Mouse (Mus musculus) bone marrow, adult 2 months (tissue): ENCODE results near the gene Gm42372. TPM values are rescaled to one million over a fixed set of nuclear protein-coding genes. Genes with fewer than 3 reads are reported as not detected.

Source experiments
- H3K27ac ChIP-seq: fragments of 200-500 bp; 2 replicates; pipeline ENCODE4 v1.5.1; 2012; ENCODE audit warnings: low read depth, mild to moderate bottlenecking, control low read depth, inconsistent platforms, low read length; ENCODE audit not compliant: control insufficient read depth, poor library complexity, insufficient read depth
- H3K4me1 ChIP-seq: fragments of 200-500 bp; 2 replicates; pipeline ENCODE4 v1.6.1; 2011; ENCODE audit warnings: low read length; ENCODE audit not compliant: control insufficient read depth, insufficient read depth
- H3K4me3 ChIP-seq: fragments of 200-500 bp; replicated peaks from 2 replicates; pipeline ENCODE3; 2011; ENCODE audit warnings: mild to moderate bottlenecking, low read depth, low read length, control low read depth; ENCODE audit not compliant: control insufficient read depth
- CTCF ChIP-seq: fragments of 200-500 bp; IDR thresholded peaks from 2 replicates; pipeline ENCODE4 v1.5.1; 2011; ENCODE audit warnings: low read length, control low read depth; ENCODE audit not compliant: control insufficient read depth, insufficient read depth
- POLR2A ChIP-seq: fragments of 200-500 bp; IDR thresholded peaks from 2 replicates; pipeline ENCODE4 v1.6.1; 2011; ENCODE audit warnings: low read depth, mild to moderate bottlenecking, control low read depth, low read length, borderline replicate concordance; ENCODE audit not compliant: control insufficient read depth
- WGBS: fragments of 180-500 bp; shearing (Covaris S2); methylation state at CpG from one replicate; pipeline ENCODE4 v1.1.7; 2018; 5-methylcytosine and 5-hydroxymethylcytosine counted together
- polyA plus RNA-seq: library from polyadenylated mRNA; stranded (reverse); fragments of >200 nt; gene quantifications from 2 replicates; pipeline ENCODE4 v1.2.4, GENCODE M21; 2011; ENCODE audit warnings: low replicate concordance; ENCODE audit not compliant: missing spikeins, insufficient read depth, insufficient read length

The Gm42372 gene
- polyA plus RNA-seq, 1 experiment: 1.9 TPM

DNA sequence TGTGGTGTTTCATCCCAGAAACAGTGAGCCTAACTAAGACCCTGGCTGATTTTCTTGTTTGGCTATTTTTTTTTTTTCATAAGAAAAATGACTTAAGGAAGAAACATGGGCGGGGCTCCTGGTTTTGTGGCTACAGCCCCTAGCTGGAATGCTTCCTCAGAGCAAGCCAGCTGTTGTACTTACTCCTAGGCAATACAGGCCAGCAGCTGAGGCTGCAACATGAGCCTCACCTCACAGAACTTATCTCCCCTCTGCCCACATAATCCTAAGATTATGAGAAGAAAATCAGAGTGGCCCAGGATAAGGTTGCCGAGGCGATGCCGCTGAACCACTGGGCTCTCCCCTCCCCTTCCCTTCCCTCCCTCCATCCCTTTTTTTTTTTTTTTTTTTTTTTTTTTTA is 27.2 kb upstream of the Gm42372 start:
- H3K27ac ChIP-seq: no peak overlapping the region
- H3K4me3 ChIP-seq: no peak overlapping the region
- 45% methylated on average over 4 of the region's 4 CpGs for WGBS
- no peaks in the 10 kb centered on the region for H3K4me1 ChIP-seq
- no peak for TF ChIP-seq POLR2A
- TF ChIP-seq CTCF: no peak

DNA sequence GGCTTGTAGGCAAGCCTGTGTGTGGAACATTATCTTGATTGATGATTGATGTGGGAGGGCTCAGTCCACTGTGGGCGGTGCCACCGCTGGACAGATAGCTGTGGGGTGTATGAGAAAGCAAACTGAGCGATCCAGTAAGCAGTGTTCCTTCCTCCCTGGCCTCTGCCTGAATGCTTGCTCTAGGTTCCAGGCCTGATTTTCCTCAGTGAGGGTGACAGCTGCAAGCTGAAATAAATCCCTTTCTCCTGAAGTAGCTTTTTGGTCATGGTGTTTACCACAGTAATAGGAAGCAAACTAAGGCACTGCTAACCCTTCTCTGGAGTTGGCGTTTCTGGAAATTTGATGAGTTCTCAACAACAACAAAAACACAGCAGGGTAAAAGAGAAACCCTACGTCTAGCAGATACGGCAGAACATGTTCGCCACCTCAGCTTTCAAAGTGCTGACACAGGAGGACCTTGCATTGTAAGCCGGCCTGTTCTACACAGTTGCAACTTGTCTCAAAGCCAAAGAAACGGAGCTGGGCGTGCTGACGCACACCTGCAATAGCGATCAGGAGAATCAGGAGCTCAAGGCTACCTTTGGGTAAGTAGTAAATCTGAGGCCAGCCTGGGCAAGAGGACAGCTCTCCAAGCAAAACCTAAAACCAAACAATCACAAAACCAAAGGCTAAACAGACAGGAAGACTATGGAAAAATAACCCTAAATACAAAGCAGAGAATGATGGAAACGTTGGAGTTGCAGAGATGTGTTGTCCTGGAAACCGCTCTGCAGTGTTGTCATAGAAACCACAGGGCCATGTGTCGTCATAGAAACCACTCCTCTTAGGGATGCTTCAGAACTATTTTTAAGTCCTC is 26.2 kb upstream of the Gm42372 start:
- Histone ChIP-seq H3K4me1 (no peaks in the 10 kb centered on the region), H3K4me3 (no peak overlapping the region), H3K27ac (no peak overlapping the region)
- no peak for TF ChIP-seq CTCF
- WGBS: 74% methylated on average over 15 of the region's 15 CpGs

DNA sequence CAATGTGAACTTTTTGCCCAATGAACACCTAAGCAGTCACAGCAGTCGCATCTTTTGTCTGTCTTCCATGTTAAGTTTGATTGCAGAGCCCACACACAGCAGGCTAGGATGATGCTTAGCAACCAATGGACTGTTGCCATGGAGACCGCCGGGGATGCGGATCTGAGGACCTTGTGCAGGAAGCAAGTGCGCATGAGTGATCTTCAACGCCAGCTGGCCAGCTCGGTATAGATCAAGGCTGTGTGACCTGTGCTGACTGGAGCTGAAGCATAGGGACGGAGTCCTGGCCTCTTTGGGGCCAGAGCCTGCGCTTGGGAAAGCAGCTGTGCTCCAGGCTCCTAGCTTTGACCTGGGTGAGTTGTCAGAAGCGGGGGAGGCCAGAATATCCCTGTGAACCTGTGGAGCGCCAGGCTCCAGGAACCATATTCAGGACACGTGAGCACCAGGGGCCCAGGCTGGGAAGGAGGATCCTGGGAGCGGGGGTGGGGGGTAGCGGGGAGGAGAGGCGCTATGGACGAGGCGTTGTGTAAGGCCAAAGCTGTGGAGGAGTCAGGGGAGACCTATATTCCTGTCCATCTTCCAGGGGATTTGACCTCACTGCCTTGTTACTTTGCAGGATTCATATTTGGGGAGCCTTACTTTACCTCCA is 23.2 kb upstream of the Gm42372 start, which contains the start of gene Pnmal1:
Pnmal1 (plus strand) TSS at position 141 of the 649 bp plus-strand sequence.
- Histone ChIP-seq H3K4me1 (no peaks in the 10 kb centered on the region), H3K4me3 (no peak within 1 kb of the TSS), H3K27ac (no peak within 1 kb of the TSS)
- TF ChIP-seq CTCF (no peak), POLR2A (no peak)
- WGBS: 62% methylated on average over 17 of the region's 17 CpGs

DNA sequence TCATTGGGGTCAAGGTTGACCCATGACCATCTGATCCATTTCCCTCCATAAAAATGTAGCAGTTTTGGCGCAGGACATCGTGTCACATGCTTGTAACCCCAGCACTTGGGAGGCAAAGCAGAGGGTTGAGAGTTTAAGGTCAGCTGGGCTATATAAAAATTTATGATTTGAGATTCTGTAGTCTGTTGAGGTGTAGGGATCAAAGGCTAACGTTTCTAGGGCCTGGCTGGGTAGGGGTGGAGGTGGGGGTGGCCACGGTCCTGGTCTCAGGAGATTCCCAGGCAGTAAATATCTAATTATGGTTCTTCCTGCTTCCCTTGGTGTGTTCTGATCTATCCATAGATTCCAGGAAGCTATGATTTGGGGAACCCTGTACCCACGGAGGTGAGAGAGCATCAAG is 21.2 kb upstream of the Gm42372 start:
- H3K27ac ChIP-seq: no peak overlapping the region
- 70% methylated on average over 5 of the region's 5 CpGs for WGBS

DNA sequence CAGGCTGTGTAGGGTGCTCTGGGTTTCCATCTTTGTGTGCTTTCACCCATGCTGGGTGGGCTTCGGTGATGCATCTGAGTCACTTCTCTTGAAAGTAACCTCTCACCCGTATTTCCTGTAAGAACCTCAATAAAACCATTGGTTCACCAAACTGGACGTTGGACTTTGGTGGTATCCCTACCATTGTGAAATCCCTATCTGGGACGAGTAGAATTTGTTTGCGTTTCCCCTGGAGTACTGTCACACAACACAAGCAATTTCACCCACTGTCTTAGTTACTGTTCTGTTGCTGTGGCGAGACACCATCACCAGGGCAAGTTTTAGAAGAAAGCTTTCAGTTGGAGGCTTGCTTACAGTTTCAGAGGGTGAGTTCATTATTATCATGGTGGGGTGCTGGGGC is 14.5 kb upstream of the Gm42372 start:
- Histone ChIP-seq H3K4me3 (no peak overlapping the region), H3K27ac (no peak overlapping the region), H3K4me1 (peaks cover 1% of the 10 kb centered on the region; the same call in 1 of the 2 replicates)
- TF ChIP-seq POLR2A: no peak
- no peak for TF ChIP-seq CTCF
- WGBS: 63% methylated on average over 6 of the region's 6 CpGs

More for the DNA sequence above, 21.2 kb upstream of the Gm42372 start:
- TF ChIP-seq POLR2A (no peak), CTCF (no peak)
- Histone ChIP-seq H3K4me3 (no peak overlapping the region), H3K4me1 (no peaks in the 10 kb centered on the region)

DNA sequence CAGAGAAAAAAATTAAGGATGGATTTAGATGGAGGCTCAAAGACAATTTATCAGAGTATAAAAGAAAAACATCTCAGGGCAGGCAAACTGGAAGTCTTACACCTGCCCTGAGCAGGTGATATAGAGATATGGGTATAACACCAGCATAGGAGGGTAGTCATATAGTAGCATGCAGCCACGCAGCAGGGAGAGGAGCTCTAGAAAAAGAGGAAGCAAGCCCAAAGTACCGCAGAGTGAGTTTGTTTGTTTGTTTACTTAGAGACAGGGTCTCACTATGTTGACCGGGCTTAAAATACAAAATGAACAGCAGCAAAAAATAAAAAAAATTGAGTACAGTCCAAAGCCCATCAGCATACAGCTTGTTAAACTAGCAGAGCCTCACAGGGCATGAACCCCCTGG is 11.7 kb upstream of the Gm42372 start:
- TF ChIP-seq CTCF (no peak), POLR2A (no peak)
- 20% methylated on average over 3 of the region's 3 CpGs for WGBS
- Histone ChIP-seq H3K4me1 (peaks cover 1% of the 10 kb centered on the region; the same call in 1 of the 2 replicates), H3K27ac (no peak overlapping the region), H3K4me3 (no peak overlapping the region)

DNA sequence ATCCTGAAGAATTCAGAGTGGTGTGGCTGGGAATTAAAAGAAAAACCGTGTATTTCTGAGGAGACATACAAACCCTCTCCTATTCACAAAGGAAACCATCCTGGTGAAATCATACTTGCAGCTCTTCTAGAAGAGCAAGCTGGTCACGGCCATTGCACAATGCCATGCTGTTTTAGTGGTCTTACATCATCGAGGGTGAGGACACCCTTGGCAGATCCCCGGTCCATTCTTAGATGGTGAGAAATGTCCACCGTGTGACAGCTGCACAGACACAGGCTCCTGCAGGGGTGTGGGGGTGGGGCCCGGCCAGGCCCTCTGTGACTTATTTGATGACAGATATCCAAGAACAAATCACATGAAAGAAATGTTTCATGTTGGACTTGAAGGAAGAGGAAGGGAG is 8.9 kb upstream of the Gm42372 start:
- 42% methylated on average over 6 of the region's 6 CpGs for WGBS
- no peak overlapping the region for H3K27ac ChIP-seq
- no peak for TF ChIP-seq POLR2A
- TF ChIP-seq CTCF: no peak
- H3K4me1 ChIP-seq: peaks cover 1% of the 10 kb centered on the region; the same call in 1 of the 2 replicates
- no peak overlapping the region for H3K4me3 ChIP-seq

DNA sequence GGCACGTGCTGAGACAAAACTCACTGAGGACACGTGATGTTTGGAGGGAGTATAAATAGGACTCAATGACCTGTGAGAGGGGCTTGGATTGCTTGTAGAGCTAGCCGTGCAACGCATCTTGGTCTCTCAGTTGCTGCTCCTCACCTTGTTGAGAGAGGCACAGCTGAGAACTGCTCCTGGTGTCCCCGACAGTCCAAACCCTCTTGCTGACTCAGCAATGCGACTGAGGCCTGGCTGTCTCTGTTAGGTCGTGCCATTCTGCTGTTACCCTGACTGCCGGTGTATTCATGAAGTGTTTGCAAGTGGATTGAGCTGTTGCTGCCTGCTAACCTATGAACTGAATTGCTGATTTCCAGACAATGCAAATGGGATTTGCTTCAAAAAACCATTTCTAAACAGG is 6.6 kb upstream of the Gm42372 start:
- 82% methylated on average over 8 of the region's 8 CpGs for WGBS
- peaks cover 1% of the 10 kb centered on the region; the same call in 1 of the 2 replicates for H3K4me1 ChIP-seq
- TF ChIP-seq POLR2A (no peak), CTCF (no peak)

DNA sequence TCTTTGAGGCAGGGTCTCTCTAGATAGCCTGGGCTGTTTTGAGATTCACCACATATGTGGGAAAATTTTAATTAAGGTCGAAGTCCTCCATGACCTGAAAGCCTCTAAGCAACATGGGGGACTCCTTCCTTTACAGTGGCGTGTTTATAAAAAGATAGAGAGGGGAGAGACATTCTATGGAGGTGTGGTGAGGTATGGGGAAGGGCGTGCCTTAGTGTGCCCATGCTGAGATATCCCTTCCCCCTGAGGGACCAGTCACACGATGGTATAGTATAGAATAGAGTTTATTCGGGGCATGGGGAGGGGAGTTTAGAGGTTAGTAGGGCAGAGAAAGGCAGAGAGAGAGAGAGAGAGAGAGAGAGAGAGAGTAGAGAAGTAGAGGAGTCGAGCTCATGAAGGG is 4.7 kb upstream of the Gm42372 start:
- H3K4me3 ChIP-seq: no peak overlapping the region
- H3K27ac ChIP-seq: no peak overlapping the region
- 55% methylated on average over 6 of the region's 6 CpGs for WGBS
- H3K4me1 ChIP-seq: peaks cover 1% of the 10 kb centered on the region
- no peak for TF ChIP-seq CTCF
- no peak for TF ChIP-seq POLR2A

More for the DNA sequence above, 6.6 kb upstream of the Gm42372 start:
- Histone ChIP-seq H3K4me3 (no peak overlapping the region), H3K27ac (no peak overlapping the region)
